Mouse (Mus musculus) intestine, postnatal 0 days (tissue): ENCODE measurements around the gene Csnk1g1. TPM values are rescaled to one million over a fixed set of nuclear protein-coding genes. Genes with fewer than 3 reads are reported as not detected.

Experiments used
- ATAC-seq: fragments of 200-750 bp; cut with Nextera tagmentation; 2 replicates; pipeline ENCODE4 v1.8.0; 2017; ENCODE audit warnings: mild to moderate bottlenecking, moderate TSS enrichment, moderate library complexity
- H3K27ac ChIP-seq: fragments of 300-500 bp; sonication (generic); 2 replicates; pipeline ENCODE4 v1.5.1; 2014; ENCODE audit warnings: mild to moderate bottlenecking, low read depth, low read length, moderate library complexity
- H3K27me3 ChIP-seq: fragments of 300-500 bp; sonication (generic); replicated peaks from 2 replicates; pipeline ENCODE4 v1.6.1; 2014; ENCODE audit warnings: low read length, mixed read lengths; ENCODE audit not compliant: control insufficient read depth, insufficient read depth
- H3K36me3 ChIP-seq: fragments of 300-500 bp; sonication (generic); 2 replicates; pipeline ENCODE4 v1.6.1; 2014; ENCODE audit warnings: mild to moderate bottlenecking, moderate library complexity; ENCODE audit not compliant: control insufficient read depth, insufficient read depth
- H3K4me1 ChIP-seq: fragments of 300-500 bp; sonication (generic); replicated peaks from 2 replicates; pipeline ENCODE4 v1.6.1; 2014; ENCODE audit warnings: antibody characterized with exemption, low read length, mixed read lengths; ENCODE audit not compliant: control insufficient read depth, insufficient read depth
- H3K4me2 ChIP-seq: fragments of 300-500 bp; sonication (generic); replicated peaks from 2 replicates; pipeline ENCODE4 v1.6.1; 2014; ENCODE audit warnings: low read depth, mild to moderate bottlenecking, moderate library complexity
- H3K4me3 ChIP-seq: fragments of 300-500 bp; sonication (generic); 2 replicates; pipeline ENCODE4 v1.5.1; 2014; ENCODE audit warnings: low read depth, low read length
- H3K9ac ChIP-seq: fragments of 300-500 bp; sonication (generic); 2 replicates; pipeline ENCODE4 v1.6.1; 2014; ENCODE audit warnings: mild to moderate bottlenecking, low read depth, low read length
- H3K9me3 ChIP-seq: fragments of 300-500 bp; sonication (generic); 2 replicates; pipeline ENCODE4 v1.6.1; 2016; ENCODE audit warnings: mixed run types; ENCODE audit not compliant: control insufficient read depth
- CTCF ChIP-seq: sonication (generic); IDR thresholded peaks from 2 replicates; pipeline ENCODE4 v1.5.1; 2016; ENCODE audit warnings: low read depth, mild to moderate bottlenecking, control low read depth, antibody characterized with exemption, moderate library complexity
- WGBS: fragments of 180-500 bp; shearing (Covaris S2); extraction: QIAGEN DNeasy Blood & Tissue Kit; methylation state at CpG from one replicate; pipeline ENCODE4 v1.1.7; 2014; 5-methylcytosine and 5-hydroxymethylcytosine counted together
- polyA plus RNA-seq: library from polyadenylated mRNA; unstranded; fragments of >200 nt; fragmentation: Nextera tagmentation; extraction: Ambion mirVana; gene quantifications from 2 replicates; pipeline ENCODE4 v1.2.1, GENCODE M21; 2015

Csnk1g1 gene
- polyA plus RNA-seq, 1 experiment from 2014 or later, result 5.7 TPM

DNA sequence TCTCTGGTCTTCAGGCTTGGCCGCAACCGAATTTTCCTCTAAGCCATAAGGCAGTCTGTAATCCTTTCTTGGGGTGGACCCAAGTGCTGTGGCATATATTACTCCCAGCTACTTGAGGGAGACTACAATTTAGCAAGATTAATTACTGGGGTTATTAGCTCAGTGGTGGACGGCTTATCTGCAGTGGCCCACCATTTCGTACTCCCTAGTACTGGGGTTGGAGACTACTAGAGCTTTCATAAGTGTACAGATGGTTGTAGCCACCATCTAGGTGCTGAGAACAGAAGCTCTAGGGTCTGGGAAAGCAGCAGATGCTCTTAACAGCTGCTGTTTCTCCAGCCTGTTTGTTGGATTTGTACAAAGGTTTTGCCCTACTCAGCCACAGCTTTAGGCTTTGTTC lies 152.3 kb downstream of the Csnk1g1 start:
- Histone ChIP-seq H3K27ac (no peak overlapping the region), H3K9ac (peak overlapping the region; percentile 80), H3K9me3 (no peaks in the 10 kb centered on the region), H3K27me3 (no peaks in the 10 kb centered on the region), H3K36me3 (peaks cover 35% of the 10 kb centered on the region), H3K4me1 (0 out of 2 replicates have a peak, but pooled peaks cover 9% of the 10 kb centered on the region), H3K4me2 (peak overlapping the region; percentile 87), H3K4me3 (peak overlapping the region; percentile 83)
- no peak for TF ChIP-seq CTCF
- WGBS, result 11% methylated on average over 4 of the region's 4 CpGs
- ATAC-seq, result no peak

DNA sequence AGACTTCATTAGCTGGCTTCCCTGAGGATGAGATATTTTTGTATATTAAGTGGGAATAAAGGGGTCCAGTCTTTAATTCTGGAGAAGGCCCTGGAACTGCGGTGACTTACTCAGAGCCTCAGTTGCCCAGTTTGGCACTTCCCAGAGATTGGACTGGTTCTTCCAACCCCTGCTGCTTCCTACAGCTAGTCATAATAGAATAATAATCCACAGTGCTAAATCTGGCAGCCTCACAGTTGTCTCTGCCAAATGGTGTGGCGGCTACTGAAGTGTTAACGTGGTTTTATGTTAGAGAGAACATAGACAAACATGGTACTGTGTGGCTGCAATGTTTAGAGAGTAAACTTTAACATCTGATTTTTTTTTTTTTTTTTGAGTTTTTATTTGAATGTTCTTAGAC lies 152.9 kb downstream of the Csnk1g1 start:
- Histone ChIP-seq H3K9ac (no peak overlapping the region), H3K36me3 (peaks cover 42% of the 10 kb centered on the region), H3K4me2 (peak overlapping the region; percentile 87), H3K9me3 (no peaks in the 10 kb centered on the region), H3K4me3 (no peak overlapping the region), H3K4me1 (0 out of 2 replicates have a peak, but pooled peaks cover 9% of the 10 kb centered on the region), H3K27ac (no peak overlapping the region), H3K27me3 (no peaks in the 10 kb centered on the region)
- 80% methylated on average over 3 of the region's 3 CpGs for WGBS
- TF ChIP-seq CTCF, result no peak
- no peak for ATAC-seq

DNA sequence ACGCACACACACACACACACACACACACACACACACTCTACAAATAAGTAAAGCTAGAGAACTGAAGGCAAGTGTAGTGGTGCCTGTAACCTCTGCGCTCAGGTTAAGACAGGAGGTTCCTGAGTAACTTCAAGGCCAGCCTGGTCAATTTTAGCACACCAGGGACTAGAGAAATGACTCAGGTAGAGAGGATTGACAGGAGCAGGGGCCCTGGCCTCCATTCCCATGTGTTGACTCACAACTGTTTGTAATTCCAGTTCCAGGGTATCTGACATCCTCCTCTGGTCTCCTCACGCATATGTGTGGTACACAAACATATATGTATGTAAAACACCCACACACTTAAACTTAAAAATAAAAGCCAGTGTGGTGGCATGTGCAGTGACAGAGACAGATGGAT lies 154.7 kb downstream of the Csnk1g1 start:
- H3K4me2 ChIP-seq, result no peak overlapping the region
- 94% methylated on average over 3 of the region's 3 CpGs for WGBS
- H3K36me3 ChIP-seq, result peaks cover 48% of the 10 kb centered on the region
- no peak overlapping the region for H3K4me3 ChIP-seq
- no peak overlapping the region for H3K27ac ChIP-seq
- no peaks in the 10 kb centered on the region for H3K9me3 ChIP-seq
- no peak overlapping the region for H3K9ac ChIP-seq
- TF ChIP-seq CTCF, result no peak
- H3K27me3 ChIP-seq, result peaks cover 3% of the 10 kb centered on the region; the same call in 1 of the 2 replicates
- H3K4me1 ChIP-seq, result 0 out of 2 replicates have a peak, but pooled peaks cover 9% of the 10 kb centered on the region
- ATAC-seq, result no peak

DNA sequence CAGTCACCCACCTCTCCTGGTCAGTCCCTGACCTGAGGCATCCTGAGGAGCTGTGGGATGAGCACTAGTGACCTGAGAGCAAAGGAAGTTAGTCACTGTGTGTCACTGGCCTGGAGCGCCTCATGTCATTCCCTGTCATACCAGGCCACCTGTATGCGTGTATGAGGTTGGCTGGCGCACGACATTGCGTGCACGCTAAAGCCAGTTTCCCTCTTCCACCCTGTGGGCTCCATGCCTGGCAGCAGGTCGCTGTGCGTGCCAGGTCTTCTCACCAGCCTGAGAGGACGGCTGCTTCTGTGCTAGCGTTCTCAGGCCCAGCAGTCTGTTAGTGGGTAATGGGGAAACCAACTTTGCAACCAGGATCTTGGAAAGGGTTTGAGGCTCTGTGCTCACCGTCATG lies 155.6 kb downstream of the Csnk1g1 start:
- H3K9ac ChIP-seq, result no peak overlapping the region
- H3K4me2 ChIP-seq, result no peak overlapping the region
- H3K27ac ChIP-seq, result no peak overlapping the region
- 0 out of 2 replicates have a peak, but pooled peaks cover 12% of the 10 kb centered on the region for H3K4me1 ChIP-seq
- ATAC-seq, result no peak
- TF ChIP-seq CTCF, result no peak
- H3K36me3 ChIP-seq, result peaks cover 48% of the 10 kb centered on the region
- WGBS, result 96% methylated on average over 11 of the region's 11 CpGs
- no peak overlapping the region for H3K4me3 ChIP-seq
- no peaks in the 10 kb centered on the region for H3K9me3 ChIP-seq
- peaks cover 11% of the 10 kb centered on the region; the same call in 1 of the 2 replicates for H3K27me3 ChIP-seq

DNA sequence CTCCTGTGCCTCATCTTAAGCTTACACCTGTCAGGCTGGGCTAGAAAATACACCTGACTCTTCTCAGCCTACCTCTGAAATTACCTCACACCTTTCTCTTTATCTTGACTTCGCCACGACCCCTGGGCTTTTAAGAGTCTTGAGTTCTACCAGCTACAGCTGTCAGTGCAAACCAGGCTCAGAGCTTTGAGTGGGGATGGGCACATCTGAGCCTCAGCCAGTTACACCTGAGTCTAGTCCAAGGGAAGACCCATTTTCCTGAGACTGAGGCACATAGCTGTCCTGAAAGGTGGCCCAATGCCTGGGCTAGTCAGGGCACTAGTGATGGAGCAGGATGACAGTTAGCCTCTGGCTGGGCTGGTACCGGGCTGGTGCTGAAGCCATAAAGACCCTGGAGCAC lies 158.1 kb downstream of the Csnk1g1 start:
- no peak for ATAC-seq
- Histone ChIP-seq H3K4me1 (0 out of 2 replicates have a peak, but pooled peaks cover 8% of the 10 kb centered on the region), H3K27ac (no peak overlapping the region), H3K27me3 (peaks cover 11% of the 10 kb centered on the region; the same call in 1 of the 2 replicates), H3K9ac (no peak overlapping the region), H3K9me3 (no peaks in the 10 kb centered on the region), H3K36me3 (peaks cover 44% of the 10 kb centered on the region), H3K4me2 (no peak overlapping the region), H3K4me3 (no peak overlapping the region)
- 85% methylated on average over 3 of the region's 3 CpGs for WGBS
- TF ChIP-seq CTCF, result no peak

DNA sequence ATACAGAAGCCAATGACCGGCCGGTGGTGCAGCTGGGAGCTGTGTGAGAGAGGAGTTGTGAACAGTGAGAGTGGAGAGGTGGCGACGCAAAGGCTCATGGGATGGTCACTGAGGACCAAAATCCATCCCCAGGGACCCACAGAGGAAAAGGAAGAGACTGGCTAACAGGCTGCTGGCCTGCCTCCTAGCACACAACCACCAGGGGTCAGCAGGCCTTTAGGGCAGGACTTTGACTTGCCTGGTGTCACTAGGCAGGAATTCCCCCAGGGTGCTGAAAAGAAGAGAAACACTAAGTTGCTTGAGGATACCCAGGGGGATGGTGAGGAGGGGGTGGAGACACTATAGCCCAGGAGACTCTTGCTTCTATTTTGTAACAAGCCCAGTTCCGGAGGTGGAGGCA lies 158.8 kb downstream of the Csnk1g1 start:
- TF ChIP-seq CTCF, result peak; percentile 89
- 51% methylated on average over 5 of the region's 5 CpGs for WGBS
- Histone ChIP-seq H3K36me3 (peaks cover 42% of the 10 kb centered on the region), H3K9me3 (no peaks in the 10 kb centered on the region), H3K4me1 (0 out of 2 replicates have a peak, but pooled peaks cover 8% of the 10 kb centered on the region), H3K4me3 (no peak overlapping the region), H3K9ac (no peak overlapping the region), H3K4me2 (no peak overlapping the region), H3K27ac (no peak overlapping the region), H3K27me3 (peaks cover 11% of the 10 kb centered on the region; the same call in 1 of the 2 replicates)
- ATAC-seq, result peak; percentile 31; the same call in 1 of the 2 replicates
